Mouse (Mus musculus): Measurements from ENCODE around the gene Echs1. TPM values are rescaled to one million over a fixed set of nuclear protein-coding genes. Genes with fewer than 3 reads are reported as not detected.

Echs1 gene
- polyA plus RNA-seq, 1 experiment from 2014 or later: 128 TPM

DNA sequence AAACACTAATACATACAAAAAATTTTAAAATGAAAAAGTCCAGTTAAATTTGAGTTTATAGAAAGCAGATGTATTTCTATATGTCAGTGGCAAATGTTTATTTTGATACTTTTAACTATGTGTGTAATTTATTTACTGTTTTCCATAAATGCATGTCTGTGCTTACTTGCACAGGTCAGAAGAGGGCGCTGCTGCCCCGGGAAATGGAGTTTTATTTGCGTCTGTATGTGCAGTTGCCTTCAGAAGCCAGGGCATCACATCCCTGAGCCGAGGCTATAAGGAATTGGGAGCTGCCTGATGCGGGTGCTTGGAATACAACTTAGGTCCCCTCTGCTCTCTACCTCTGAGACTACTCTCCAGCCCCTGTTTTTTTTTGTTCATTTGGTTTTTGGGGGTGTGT lies 37.6 kb downstream of the Echs1 start:
- Histone ChIP-seq H3K27me3 (replicated peaks; ENCODE audit: control insufficient read depth, insufficient read depth, low read length) (no peaks in the 10 kb centered on the region), H3K27ac (ENCODE audit: low read depth, low read length) (no peak overlapping the region), H3K4me2 (ENCODE audit: low read length) (no peak overlapping the region), H3K9ac (ENCODE audit: low read depth, low read length) (no peak overlapping the region), H3K9me3 (ENCODE audit: control insufficient read depth, low read length) (no peaks in the 10 kb centered on the region), H3K36me3 (ENCODE audit: control insufficient read depth, insufficient read depth, low read length) (no peaks in the 10 kb centered on the region; the same call in 1 of the 2 replicates), H3K4me1 (ENCODE audit: control insufficient read depth, insufficient read depth, low read depth, low read length) (peaks cover 9% of the 10 kb centered on the region), H3K4me3 (ENCODE audit: low read length) (no peak overlapping the region)
- ATAC-seq: no peak
- 4% methylated on average over 5 of the region's 5 CpGs for WGBS

- Histone ChIP-seq H3K4me3 (ENCODE audit: low read length) (no peak overlapping the region), H3K9me3 (ENCODE audit: control insufficient read depth, low read length) (no peaks in the 10 kb centered on the region), H3K9ac (ENCODE audit: low read depth, low read length) (no peak overlapping the region), H3K4me2 (ENCODE audit: low read length) (no peak overlapping the region), H3K36me3 (ENCODE audit: control insufficient read depth, insufficient read depth, low read length) (peaks cover 2% of the 10 kb centered on the region; the same call in 1 of the 2 replicates), H3K27ac (ENCODE audit: low read depth, low read length) (no peak overlapping the region), H3K4me1 (ENCODE audit: control insufficient read depth, insufficient read depth, low read depth, low read length) (peaks cover 9% of the 10 kb centered on the region), H3K27me3 (replicated peaks; ENCODE audit: control insufficient read depth, insufficient read depth, low read length) (no peaks in the 10 kb centered on the region)
- no peak for ATAC-seq
- WGBS: 81% methylated on average over 6 of the region's 6 CpGs
Observed at GRCm38 (mm10) chr7:140077698-140078097, 38.6 kb downstream of the Echs1 start.

DNA sequence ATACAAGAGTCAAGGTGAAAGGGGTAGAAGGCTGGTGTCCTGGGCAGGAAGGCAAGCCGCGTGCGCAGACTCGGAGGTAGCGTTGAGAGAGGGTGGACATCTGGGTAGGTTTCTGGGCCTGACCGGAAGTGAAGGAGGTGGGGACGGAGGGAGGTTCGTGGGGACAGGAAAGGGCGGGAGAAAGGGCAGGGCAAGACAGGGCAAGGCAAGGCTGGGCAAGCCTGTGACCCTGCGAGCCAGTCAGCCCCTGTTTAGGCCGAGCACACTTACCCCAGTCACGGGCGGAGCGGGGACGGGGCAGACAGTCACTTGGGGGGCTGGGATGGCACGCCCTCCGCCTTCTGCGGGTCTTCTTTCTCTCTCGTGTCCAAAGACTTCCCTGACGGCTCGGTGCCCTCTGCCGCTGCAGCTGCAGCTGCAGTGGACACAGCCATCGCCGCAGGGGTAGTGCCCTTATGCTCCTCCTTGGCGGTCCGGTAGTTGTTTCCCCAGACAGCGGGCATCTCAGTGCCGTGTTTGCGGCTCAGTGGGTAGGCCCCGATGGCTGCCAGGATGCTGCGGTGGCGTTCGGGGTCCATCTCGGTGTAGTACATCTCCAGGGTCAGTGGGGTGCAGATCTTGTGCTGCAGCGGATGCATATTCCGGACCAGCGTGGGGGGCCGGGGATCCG lies 46.1 kb downstream of the Echs1 start:
- Histone ChIP-seq H3K36me3 (ENCODE audit: control insufficient read depth, insufficient read depth, low read length) (peaks cover 20% of the 10 kb centered on the region), H3K4me1 (ENCODE audit: control insufficient read depth, insufficient read depth, low read depth, low read length) (no peaks in the 10 kb centered on the region), H3K4me2 (ENCODE audit: low read length) (peak overlapping the region; percentile 42), H3K27ac (ENCODE audit: low read depth, low read length) (no peak overlapping the region), H3K27me3 (replicated peaks; ENCODE audit: control insufficient read depth, insufficient read depth, low read length) (peaks cover 2% of the 10 kb centered on the region), H3K9me3 (ENCODE audit: control insufficient read depth, low read length) (no peaks in the 10 kb centered on the region), H3K4me3 (ENCODE audit: low read length) (peak overlapping the region; percentile 19), H3K9ac (ENCODE audit: low read depth, low read length) (peak overlapping the region; percentile 31; the same call in 1 of the 2 replicates)
- no peak for ATAC-seq
- WGBS: 40% methylated on average over 38 of the region's 39 CpGs

GRCm38 (mm10) chr7:140067397-140067796 lies 48.9 kb downstream of the Echs1 start:
- no peak overlapping the region for H3K9ac ChIP-seq (ENCODE audit: low read depth, low read length)
- no peaks in the 10 kb centered on the region for H3K4me1 ChIP-seq (ENCODE audit: control insufficient read depth, insufficient read depth, low read depth, low read length)
- H3K27ac ChIP-seq (ENCODE audit: low read depth, low read length): no peak overlapping the region
- H3K4me3 ChIP-seq (ENCODE audit: low read length): no peak overlapping the region
- WGBS: 67% methylated on average over 6 of the region's 6 CpGs
- H3K36me3 ChIP-seq (ENCODE audit: control insufficient read depth, insufficient read depth, low read length): peaks cover 15% of the 10 kb centered on the region
- no peak overlapping the region for H3K4me2 ChIP-seq (ENCODE audit: low read length)
- ATAC-seq: no peak
- H3K9me3 ChIP-seq (ENCODE audit: control insufficient read depth, low read length): no peaks in the 10 kb centered on the region
- H3K27me3 ChIP-seq (replicated peaks; ENCODE audit: control insufficient read depth, insufficient read depth, low read length): peaks cover 2% of the 10 kb centered on the region

DNA sequence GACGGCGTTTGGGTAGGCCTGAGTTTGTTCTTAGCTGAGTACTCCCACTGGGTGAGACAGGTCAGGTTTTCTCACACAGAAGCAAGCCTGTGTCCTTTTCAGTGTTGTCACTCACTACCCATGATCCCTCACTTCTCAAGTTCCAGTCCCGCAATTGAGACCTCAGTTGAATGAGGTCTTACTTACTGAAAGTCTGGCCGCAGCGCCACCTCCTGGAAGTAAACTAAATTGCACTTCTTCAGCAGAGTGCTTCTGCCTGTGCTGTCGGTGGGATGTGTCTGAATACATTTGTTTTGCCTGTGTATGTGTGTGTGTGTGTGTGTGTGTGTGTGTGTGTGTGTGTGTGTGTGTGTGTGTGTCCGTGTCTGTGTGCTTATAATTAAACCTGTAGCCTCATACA lies 53.2 kb downstream of the Echs1 start:
- H3K9me3 ChIP-seq (ENCODE audit: control insufficient read depth, low read length): no peaks in the 10 kb centered on the region
- H3K36me3 ChIP-seq (ENCODE audit: control insufficient read depth, insufficient read depth, low read length): no peaks in the 10 kb centered on the region
- 16% methylated on average over 7 of the region's 7 CpGs for WGBS
- H3K9ac ChIP-seq (ENCODE audit: low read depth, low read length): no peak overlapping the region
- ATAC-seq: no peak
- H3K4me2 ChIP-seq (ENCODE audit: low read length): no peak overlapping the region
- no peak overlapping the region for H3K27ac ChIP-seq (ENCODE audit: low read depth, low read length)
- H3K4me3 ChIP-seq (ENCODE audit: low read length): no peak overlapping the region
- H3K27me3 ChIP-seq (replicated peaks; ENCODE audit: control insufficient read depth, insufficient read depth, low read length): no peaks in the 10 kb centered on the region; the same call in 1 of the 2 replicates
- H3K4me1 ChIP-seq (ENCODE audit: control insufficient read depth, insufficient read depth, low read depth, low read length): peaks cover 17% of the 10 kb centered on the region

DNA sequence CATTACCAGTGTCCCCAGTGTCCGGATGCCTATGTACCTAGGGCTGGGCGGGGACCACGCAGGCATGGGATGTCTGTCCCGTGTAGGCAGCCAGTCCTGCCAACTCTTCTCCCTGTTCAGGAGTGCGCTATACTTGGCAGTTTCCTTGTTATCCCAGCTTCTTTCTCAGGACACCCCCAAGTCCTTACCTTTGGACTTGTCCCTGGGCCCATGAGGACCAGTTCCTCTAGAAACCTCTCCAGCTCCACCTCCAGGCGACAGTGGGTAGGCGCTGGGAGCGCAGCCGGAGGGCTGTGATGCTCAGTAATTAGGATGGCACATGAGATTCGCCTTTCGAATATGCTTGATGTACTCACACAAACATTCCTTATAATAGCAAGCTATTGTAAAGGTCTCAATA lies 54.0 kb downstream of the Echs1 start:
- no peaks in the 10 kb centered on the region for H3K9me3 ChIP-seq (ENCODE audit: control insufficient read depth, low read length)
- H3K4me2 ChIP-seq (ENCODE audit: low read length): no peak overlapping the region
- no peak overlapping the region for H3K4me3 ChIP-seq (ENCODE audit: low read length)
- H3K36me3 ChIP-seq (ENCODE audit: control insufficient read depth, insufficient read depth, low read length): no peaks in the 10 kb centered on the region
- H3K9ac ChIP-seq (ENCODE audit: low read depth, low read length): no peak overlapping the region
- 9% methylated on average over 11 of the region's 11 CpGs for WGBS
- peaks cover 23% of the 10 kb centered on the region for H3K4me1 ChIP-seq (ENCODE audit: control insufficient read depth, insufficient read depth, low read depth, low read length)
- no peaks in the 10 kb centered on the region; the same call in 1 of the 2 replicates for H3K27me3 ChIP-seq (replicated peaks; ENCODE audit: control insufficient read depth, insufficient read depth, low read length)
- no peak for ATAC-seq
- H3K27ac ChIP-seq (ENCODE audit: low read depth, low read length): no peak overlapping the region

DNA sequence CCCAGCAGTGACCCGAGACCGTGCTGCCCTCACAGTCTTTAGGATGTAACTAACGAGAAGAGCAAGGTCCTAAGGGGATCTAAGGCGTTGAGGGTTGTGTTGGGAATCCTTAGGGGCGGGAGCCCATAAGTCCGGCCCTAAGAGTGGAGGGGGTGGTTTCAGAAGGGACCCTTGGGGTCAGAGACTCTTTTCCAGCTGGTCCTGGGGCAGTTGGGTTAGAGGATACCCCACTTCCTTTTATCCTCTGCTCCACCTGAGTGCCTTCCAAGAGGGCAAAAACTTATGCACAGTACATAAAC lies 54.5 kb downstream of the Echs1 start:
- Histone ChIP-seq H3K36me3 (ENCODE audit: control insufficient read depth, insufficient read depth, low read length) (no peaks in the 10 kb centered on the region), H3K9me3 (ENCODE audit: control insufficient read depth, low read length) (no peaks in the 10 kb centered on the region), H3K27me3 (replicated peaks; ENCODE audit: control insufficient read depth, insufficient read depth, low read length) (no peaks in the 10 kb centered on the region; the same call in 1 of the 2 replicates), H3K4me3 (ENCODE audit: low read length) (no peak overlapping the region), H3K4me2 (ENCODE audit: low read length) (peak overlapping the region; percentile 73), H3K4me1 (ENCODE audit: control insufficient read depth, insufficient read depth, low read depth, low read length) (peaks cover 24% of the 10 kb centered on the region), H3K27ac (ENCODE audit: low read depth, low read length) (no peak overlapping the region), H3K9ac (ENCODE audit: low read depth, low read length) (peak overlapping the region; percentile 62)
- 1% methylated on average over 6 of the region's 6 CpGs for WGBS
- ATAC-seq: no peak

DNA sequence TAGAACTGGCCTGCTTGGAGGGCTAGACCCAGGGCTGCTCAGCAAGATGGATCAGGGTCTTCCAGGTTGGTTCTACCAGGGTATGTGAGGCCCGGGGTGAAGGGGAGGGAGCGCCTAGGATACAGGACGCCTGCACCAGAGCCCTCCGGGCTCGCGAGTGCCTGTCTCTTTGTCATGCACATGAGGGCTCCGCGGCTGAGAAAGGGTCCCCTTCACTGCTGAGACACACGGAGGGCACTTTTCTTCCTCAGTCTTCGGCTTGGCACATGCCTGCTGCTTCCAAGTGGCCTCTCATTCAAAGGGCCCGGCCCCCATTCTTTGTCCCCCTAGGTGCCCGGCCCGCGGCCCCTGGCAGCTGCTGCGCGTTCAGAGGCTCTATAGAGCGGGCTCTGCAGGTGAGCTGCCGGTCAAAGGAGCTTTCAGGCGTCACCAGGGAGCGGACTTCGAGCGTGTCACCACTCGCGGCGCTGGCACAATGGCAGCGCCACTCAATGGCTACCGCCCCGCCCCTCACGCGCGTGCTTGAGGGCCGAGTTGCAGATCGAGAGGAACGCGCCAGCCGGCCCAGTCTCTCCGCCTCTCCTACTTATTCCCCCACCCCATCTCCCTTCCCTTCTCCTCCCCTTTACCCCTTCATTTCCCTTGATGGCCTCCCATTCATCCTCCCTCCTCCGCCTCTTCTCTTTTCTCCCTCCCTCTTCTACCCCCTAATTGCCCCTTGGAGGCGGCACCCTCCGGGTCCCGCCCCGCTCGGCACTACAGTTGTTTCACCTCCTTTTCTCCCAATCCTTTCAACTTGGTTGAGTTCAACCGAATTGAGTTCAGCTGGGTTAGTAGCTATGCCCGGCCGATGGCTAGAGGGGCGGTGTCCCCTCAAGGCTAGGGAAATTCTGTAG lies 55.1 kb downstream of the Echs1 start:
- WGBS: under 1% methylated on average over 47 of the region's 47 CpGs
- peak overlapping the region; percentile 38 for H3K4me3 ChIP-seq (ENCODE audit: low read length)
- no peaks in the 10 kb centered on the region for H3K9me3 ChIP-seq (ENCODE audit: control insufficient read depth, low read length)
- peak overlapping the region; percentile 0; the same call in 1 of the 2 replicates for H3K27ac ChIP-seq (ENCODE audit: low read depth, low read length)
- peak; percentile 64 for ATAC-seq
- H3K36me3 ChIP-seq (ENCODE audit: control insufficient read depth, insufficient read depth, low read length): no peaks in the 10 kb centered on the region
- no peaks in the 10 kb centered on the region; the same call in 1 of the 2 replicates for H3K27me3 ChIP-seq (replicated peaks; ENCODE audit: control insufficient read depth, insufficient read depth, low read length)
- H3K4me2 ChIP-seq (ENCODE audit: low read length): peak overlapping the region; percentile 73
- H3K4me1 ChIP-seq (ENCODE audit: control insufficient read depth, insufficient read depth, low read depth, low read length): peaks cover 24% of the 10 kb centered on the region
- H3K9ac ChIP-seq (ENCODE audit: low read depth, low read length): peak overlapping the region; percentile 62

DNA sequence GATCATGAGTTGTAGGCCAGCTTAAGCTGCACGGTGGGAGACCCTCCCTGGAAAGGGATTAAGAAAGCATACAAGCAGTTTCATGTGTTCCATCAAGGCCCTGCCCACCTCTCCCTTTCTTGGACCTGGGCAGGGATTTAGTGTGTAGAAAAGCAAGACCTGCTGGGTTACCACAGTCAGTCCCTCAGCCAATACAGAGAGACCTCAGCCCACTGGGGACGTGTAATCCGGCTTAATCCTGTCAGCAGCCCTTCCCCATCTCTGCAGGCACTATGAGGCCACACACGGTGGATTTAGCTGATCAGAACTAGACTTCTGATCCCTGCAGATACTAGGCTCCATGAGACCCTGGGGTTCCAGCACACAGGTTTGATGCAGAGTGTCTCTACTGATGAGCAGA lies 56.7 kb downstream of the Echs1 start:
- WGBS: 34% methylated on average over 4 of the region's 4 CpGs
- no peaks in the 10 kb centered on the region for H3K27me3 ChIP-seq (replicated peaks; ENCODE audit: control insufficient read depth, insufficient read depth, low read length)

More for the DNA sequence above, 56.7 kb downstream of the Echs1 start:
- H3K9me3 ChIP-seq (ENCODE audit: control insufficient read depth, low read length): no peaks in the 10 kb centered on the region
- no peak overlapping the region for H3K9ac ChIP-seq (ENCODE audit: low read depth, low read length)
- no peak for ATAC-seq
- H3K4me1 ChIP-seq (ENCODE audit: control insufficient read depth, insufficient read depth, low read depth, low read length): peaks cover 24% of the 10 kb centered on the region
- no peak overlapping the region for H3K27ac ChIP-seq (ENCODE audit: low read depth, low read length)
- no peaks in the 10 kb centered on the region for H3K36me3 ChIP-seq (ENCODE audit: control insufficient read depth, insufficient read depth, low read length)
- H3K4me2 ChIP-seq (ENCODE audit: low read length): no peak overlapping the region
- H3K4me3 ChIP-seq (ENCODE audit: low read length): no peak overlapping the region
